Mouse (Mus musculus): ENCODE data around the gene Nab2.

DNA sequence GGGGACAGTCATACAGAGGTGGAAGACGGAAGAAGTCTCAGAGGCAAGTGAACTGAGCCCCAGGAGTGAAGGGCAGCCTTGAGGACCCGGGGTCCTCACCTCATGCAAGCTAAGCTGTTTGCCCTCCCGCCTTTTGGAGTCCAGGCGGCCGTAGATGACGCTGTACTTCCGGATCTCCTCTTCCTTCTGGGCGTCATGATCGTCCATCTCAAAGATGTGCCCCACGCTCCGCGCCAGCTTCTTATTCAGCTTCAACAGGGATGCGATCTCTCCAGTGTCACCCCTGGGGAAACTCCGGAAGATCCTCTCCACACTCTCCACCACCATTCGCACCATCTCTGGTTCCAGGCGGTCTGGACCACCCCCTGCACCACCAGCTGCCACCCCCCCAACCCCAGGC, 4.2 kb downstream of the Nab2 start:
- TF ChIP-seq POLR2A (IDR thresholded peaks at IDR 0.05; ENCODE audit: extremely low read depth, insufficient read depth, low read length) (no peak), CTCF (IDR thresholded peaks at IDR 0.05; ENCODE audit: low read depth, low read length) (no peak)

Data from liver, adult 2 months (tissue).